Mouse (Mus musculus): ENCODE data around the gene Wnt2b. TPM values are rescaled to one million over a fixed set of nuclear protein-coding genes. Genes with fewer than 3 reads are reported as not detected.
A peak's percentile ranks its signal among the peaks of the same experiment; 100 is the strongest.

The Wnt2b gene
- polyA plus RNA-seq, 1 experiment, result 0.13 TPM

DNA sequence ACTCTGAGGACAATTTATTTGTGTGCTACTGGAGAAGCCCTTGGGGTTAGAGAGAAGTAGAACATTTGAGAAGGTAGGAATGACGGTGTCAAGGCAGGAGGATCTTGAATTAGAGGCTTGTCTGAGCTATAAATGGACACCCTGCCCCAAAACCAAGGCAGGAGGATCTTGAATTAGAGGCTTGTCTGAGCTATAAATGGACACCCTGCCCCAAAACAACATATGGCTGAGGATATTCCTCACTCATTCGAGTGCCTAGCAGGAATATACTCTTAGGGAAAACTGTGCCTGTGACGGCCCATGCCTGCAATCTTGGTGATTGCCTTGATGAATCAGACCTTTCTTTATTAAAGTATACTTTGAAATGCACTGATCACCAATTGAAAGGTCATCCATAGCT is 55.7 kb downstream of the Wnt2b start:
- H3K27me3 ChIP-seq (ENCODE audit: control insufficient read depth, insufficient read depth, insufficient read length), result no peaks in the 10 kb centered on the region
- H3ac ChIP-seq (ENCODE audit: control insufficient read depth, insufficient read length), result no peak overlapping the region
- H3K36me3 ChIP-seq (ENCODE audit: control insufficient read depth, insufficient read depth), result peaks cover 15% of the 10 kb centered on the region
- H3K79me2 ChIP-seq (ENCODE audit: control insufficient read depth, insufficient read depth), result no peaks in the 10 kb centered on the region
- no peak overlapping the region for H3K4me3 ChIP-seq
- TF ChIP-seq SRF (IDR thresholded peaks at IDR 0.05; ENCODE audit: control insufficient read depth, insufficient read length, low read depth) (no peak), TCF3 (IDR thresholded peaks at IDR 0.05; ENCODE audit: insufficient read length, low read depth) (no peak), MYOD1 (IDR thresholded peaks at IDR 0.05; ENCODE audit: control insufficient read depth in 1 of 3, insufficient read length in 2 of 3, low read depth in 2 of 3) (no peak), MYOG (IDR thresholded peaks at IDR 0.05; ENCODE audit: control insufficient read depth in 1 of 3, insufficient read depth in 1 of 3, insufficient read length in 2 of 3, low read depth in 2 of 3) (no peak), REST (IDR thresholded peaks at IDR 0.05; ENCODE audit: insufficient read depth, insufficient read length) (no peak), E2F4 (IDR thresholded peaks at IDR 0.05; ENCODE audit: insufficient read depth) (no peak), POLR2AphosphoS2 (IDR thresholded peaks at IDR 0.05; ENCODE audit: insufficient read length, low read depth) (no peak), USF1 (IDR thresholded peaks at IDR 0.05; ENCODE audit: low read depth) (no peak), CEBPB (IDR thresholded peaks at IDR 0.05; ENCODE audit: insufficient read depth, poor library complexity, severe bottlenecking) (no peak), POLR2A (IDR thresholded peaks at IDR 0.05; ENCODE audit: insufficient read length, low read depth) (no peak), TCF12 (IDR thresholded peaks at IDR 0.05; ENCODE audit: insufficient read depth, poor library complexity, severe bottlenecking) (no peak), MAX (IDR thresholded peaks at IDR 0.05; ENCODE audit: low read depth) (no peak)
- peak overlapping the region; percentile 44 for H3K4me2 ChIP-seq (ENCODE audit: low read depth)

DNA sequence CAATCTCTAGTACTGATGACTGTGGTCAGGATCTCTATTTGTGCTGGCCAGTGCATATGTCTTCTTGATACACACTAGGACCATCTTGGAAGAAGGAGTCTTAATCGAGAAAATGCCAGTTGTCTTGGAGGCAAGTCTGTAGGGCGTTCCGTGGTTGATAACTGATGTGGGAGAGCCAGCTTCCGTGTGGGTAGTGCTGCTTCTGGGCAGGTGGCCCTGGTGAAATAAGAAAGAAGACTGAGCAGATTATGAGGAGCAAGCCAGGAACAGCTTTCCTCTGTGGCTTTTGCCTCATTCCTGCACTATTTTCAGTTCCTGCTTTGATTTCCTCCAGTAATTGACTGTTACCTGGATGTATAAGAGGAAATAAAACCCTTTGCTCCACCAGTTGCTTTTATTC is 56.3 kb downstream of the Wnt2b start:
- H3K79me2 ChIP-seq (ENCODE audit: control insufficient read depth, insufficient read depth), result no peaks in the 10 kb centered on the region
- no peaks in the 10 kb centered on the region for H3K27me3 ChIP-seq (ENCODE audit: control insufficient read depth, insufficient read depth, insufficient read length)
- H3K4me3 ChIP-seq, result no peak overlapping the region
- peak overlapping the region; percentile 44 for H3K4me2 ChIP-seq (ENCODE audit: low read depth)
- TF ChIP-seq MAX (IDR thresholded peaks at IDR 0.05; ENCODE audit: low read depth) (no peak), POLR2A (IDR thresholded peaks at IDR 0.05; ENCODE audit: insufficient read length, low read depth) (no peak), MYOG (IDR thresholded peaks at IDR 0.05; ENCODE audit: control insufficient read depth in 1 of 3, insufficient read depth in 1 of 3, insufficient read length in 2 of 3, low read depth in 2 of 3) (peak in 1 of 3 experiments; percentile 48), TCF3 (IDR thresholded peaks at IDR 0.05; ENCODE audit: insufficient read length, low read depth) (no peak), REST (IDR thresholded peaks at IDR 0.05; ENCODE audit: insufficient read depth, insufficient read length) (no peak), E2F4 (IDR thresholded peaks at IDR 0.05; ENCODE audit: insufficient read depth) (no peak), MYOD1 (IDR thresholded peaks at IDR 0.05; ENCODE audit: control insufficient read depth in 1 of 3, insufficient read length in 2 of 3, low read depth in 2 of 3) (peak in 1 of 3 experiments; percentile 38), CEBPB (IDR thresholded peaks at IDR 0.05; ENCODE audit: insufficient read depth, poor library complexity, severe bottlenecking) (no peak), USF1 (IDR thresholded peaks at IDR 0.05; ENCODE audit: low read depth) (no peak)
- H3ac ChIP-seq (ENCODE audit: control insufficient read depth, insufficient read length), result no peak overlapping the region
- peaks cover 15% of the 10 kb centered on the region for H3K36me3 ChIP-seq (ENCODE audit: control insufficient read depth, insufficient read depth)

DNA sequence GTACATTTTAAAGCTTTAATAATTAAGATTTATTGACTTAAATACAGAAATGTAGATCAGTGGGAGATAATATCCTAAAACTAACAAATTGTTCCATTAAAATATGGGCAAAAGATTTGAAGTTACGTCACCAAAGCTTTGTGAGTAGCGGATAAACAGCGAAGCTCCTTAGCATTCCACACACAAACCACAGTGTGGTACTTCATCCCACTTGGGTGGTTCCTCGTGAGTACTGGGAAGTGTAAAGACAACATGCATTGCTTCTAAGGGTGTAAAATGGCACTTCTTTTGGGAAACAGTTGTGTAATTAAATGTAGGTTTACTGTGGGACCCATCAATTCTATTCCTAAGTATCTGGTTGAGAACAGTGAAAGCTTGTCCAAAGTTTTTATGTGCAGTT is 60.6 kb downstream of the Wnt2b start:
- Histone ChIP-seq H3K27me3 (ENCODE audit: control insufficient read depth, insufficient read depth, insufficient read length) (no peaks in the 10 kb centered on the region), H3K79me2 (ENCODE audit: control insufficient read depth, insufficient read depth) (no peaks in the 10 kb centered on the region), H3K36me3 (ENCODE audit: control insufficient read depth, insufficient read depth) (peaks cover 18% of the 10 kb centered on the region), H3K4me3 (no peak overlapping the region), H3K4me2 (ENCODE audit: low read depth) (no peak overlapping the region), H3ac (ENCODE audit: control insufficient read depth, insufficient read length) (no peak overlapping the region)
- no peak for TF ChIP-seq USF1 (IDR thresholded peaks at IDR 0.05; ENCODE audit: low read depth)
- no peak for TF ChIP-seq CEBPB (IDR thresholded peaks at IDR 0.05; ENCODE audit: insufficient read depth, poor library complexity, severe bottlenecking)
- TF ChIP-seq MYOG (IDR thresholded peaks at IDR 0.05; ENCODE audit: control insufficient read depth in 1 of 3, insufficient read depth in 1 of 3, insufficient read length in 2 of 3, low read depth in 2 of 3), result no peak
- TF ChIP-seq TCF12 (IDR thresholded peaks at IDR 0.05; ENCODE audit: insufficient read depth, poor library complexity, severe bottlenecking), result no peak
- no peak for TF ChIP-seq E2F4 (IDR thresholded peaks at IDR 0.05; ENCODE audit: insufficient read depth)
- TF ChIP-seq POLR2AphosphoS2 (IDR thresholded peaks at IDR 0.05; ENCODE audit: insufficient read length, low read depth), result no peak
- no peak for TF ChIP-seq MAX (IDR thresholded peaks at IDR 0.05; ENCODE audit: low read depth)

DNA sequence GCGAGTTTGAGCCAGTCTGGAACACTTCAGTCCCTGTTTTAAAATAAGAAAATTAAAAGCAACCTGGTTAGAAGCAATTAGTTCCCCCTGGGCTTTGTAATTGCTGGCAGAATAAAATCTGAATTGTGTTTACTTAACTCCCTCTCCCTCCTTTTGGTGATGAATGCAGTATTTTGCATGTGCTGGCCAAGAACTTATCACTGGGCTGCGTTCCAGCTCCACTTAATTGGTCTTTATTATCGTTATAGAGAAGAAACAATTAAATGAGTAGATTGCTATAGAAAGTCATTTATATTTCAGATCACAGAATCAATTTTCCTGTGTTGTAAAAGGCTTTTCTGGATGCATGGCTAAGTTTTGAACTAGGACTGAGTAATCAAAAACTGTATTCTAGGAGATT is 65.6 kb downstream of the Wnt2b start:
- no peak overlapping the region for H3ac ChIP-seq (ENCODE audit: control insufficient read depth, insufficient read length)
- no peak for TF ChIP-seq CEBPB (IDR thresholded peaks at IDR 0.05; ENCODE audit: insufficient read depth, poor library complexity, severe bottlenecking)
- no peak for TF ChIP-seq MYOG (IDR thresholded peaks at IDR 0.05; ENCODE audit: control insufficient read depth in 1 of 3, insufficient read depth in 1 of 3, insufficient read length in 2 of 3, low read depth in 2 of 3)
- TF ChIP-seq E2F4 (IDR thresholded peaks at IDR 0.05; ENCODE audit: insufficient read depth), result no peak
- TF ChIP-seq POLR2AphosphoS2 (IDR thresholded peaks at IDR 0.05; ENCODE audit: insufficient read length, low read depth), result no peak
- no peak for TF ChIP-seq TCF12 (IDR thresholded peaks at IDR 0.05; ENCODE audit: insufficient read depth, poor library complexity, severe bottlenecking)
- TF ChIP-seq REST (IDR thresholded peaks at IDR 0.05; ENCODE audit: insufficient read depth, insufficient read length), result no peak
- TF ChIP-seq MYOD1 (IDR thresholded peaks at IDR 0.05; ENCODE audit: control insufficient read depth in 1 of 3, insufficient read length in 2 of 3, low read depth in 2 of 3), result no peak
- no peak for TF ChIP-seq USF1 (IDR thresholded peaks at IDR 0.05; ENCODE audit: low read depth)
- no peak for TF ChIP-seq TCF3 (IDR thresholded peaks at IDR 0.05; ENCODE audit: insufficient read length, low read depth)
- TF ChIP-seq SRF (IDR thresholded peaks at IDR 0.05; ENCODE audit: control insufficient read depth, insufficient read length, low read depth), result no peak
- no peak for TF ChIP-seq MAX (IDR thresholded peaks at IDR 0.05; ENCODE audit: low read depth)
- TF ChIP-seq POLR2A (IDR thresholded peaks at IDR 0.05; ENCODE audit: insufficient read length, low read depth), result no peak
- H3K27me3 ChIP-seq (ENCODE audit: control insufficient read depth, insufficient read depth, insufficient read length), result no peaks in the 10 kb centered on the region
- no peak overlapping the region for H3K4me3 ChIP-seq
- H3K79me2 ChIP-seq (ENCODE audit: control insufficient read depth, insufficient read depth), result no peaks in the 10 kb centered on the region
- H3K36me3 ChIP-seq (ENCODE audit: control insufficient read depth, insufficient read depth), result peaks cover 52% of the 10 kb centered on the region
- no peak overlapping the region for H3K4me2 ChIP-seq (ENCODE audit: low read depth)

Other genes starting within 250 kb of the Wnt2b start
- gene Ppm1j, start 180.9 kb downstream of the Wnt2b start, polyA plus RNA-seq (2012; fragmentation: generic; extraction: Trizol), result 0.58 TPM
- gene Fam19a3, start 180.1 kb downstream of the Wnt2b start, polyA plus RNA-seq (2012; fragmentation: generic; extraction: Trizol), result not detected
- gene Rhoc, start 173.5 kb downstream of the Wnt2b start, polyA plus RNA-seq (2012; fragmentation: generic; extraction: Trizol), result 474 TPM
- 6.7 TPM for gene Mov10, start 143.4 kb downstream of the Wnt2b start, polyA plus RNA-seq (2012; fragmentation: generic; extraction: Trizol)
- 13.2 TPM for gene St7l, start 97.9 kb downstream of the Wnt2b start, polyA plus RNA-seq (2012; fragmentation: generic; extraction: Trizol)
- gene Capza1, start 97.4 kb downstream of the Wnt2b start, polyA plus RNA-seq (2012; fragmentation: generic; extraction: Trizol), result 22.6 TPM
- gene Cttnbp2nl, start 91.2 kb upstream of the Wnt2b start, polyA plus RNA-seq (2012; fragmentation: generic; extraction: Trizol), result 8.9 TPM
- gene 4930564D02Rik, start 104.9 kb upstream of the Wnt2b start, polyA plus RNA-seq (2012; fragmentation: generic; extraction: Trizol), result not detected

Data from myocyte (in vitro differentiated cells).